Mouse (Mus musculus) megakaryocyte-erythroid progenitor cell, adult 5-6 weeks (primary cell): ENCODE measurements at regions not wholly inside any gene's neighbourhood (a gene's known extent, or its start where the extent isn't known, plus 50 kb on each side); places are given as distances from the start of the nearest gene placed in this dataset.

Experiments used
- ATAC-seq: replicated peaks from 2 replicates; pipeline ENCODE4 v1.8.0; 2016; ENCODE audit warnings: mild to moderate bottlenecking, inconsistent platforms; ENCODE audit not compliant: severe bottlenecking, poor library complexity, low FRiP score, low TSS enrichment

- ATAC-seq = no peak
Observed at GRCm38 (mm10) chr13:106281181-106281580, 655.6 kb downstream of the Ipo11 start.

GRCm38 (mm10) chr13:106259874-106260273 is 676.9 kb downstream of the Ipo11 start:
- no peak for ATAC-seq
